Mouse (Mus musculus) forebrain, postnatal 0 days (tissue): ENCODE data around the gene Ccdc106. TPM values are rescaled to one million over a fixed set of nuclear protein-coding genes. Genes with fewer than 3 reads are reported as not detected.
A peak's percentile ranks its signal among the peaks of the same experiment; 100 is the strongest.

Source experiments
- ATAC-seq: fragments of 200-750 bp; cut with Nextera tagmentation; 2 replicates; pipeline ENCODE4 v1.8.0; 2017; ENCODE audit warnings: mild to moderate bottlenecking, moderate library complexity
- DNase-seq: peaks from one replicate; pipeline ENCODE4 v3.0.0-alpha.2; 2015
- H3K27ac ChIP-seq: fragments of 300-500 bp; sonication (generic); 2 replicates; pipeline ENCODE4 v1.5.1; 2014; ENCODE audit warnings: low read depth, mild to moderate bottlenecking, antibody characterized with exemption, low read length, moderate library complexity, mixed read lengths
- H3K27me3 ChIP-seq: fragments of 300-500 bp; sonication (generic); 2 replicates; pipeline ENCODE4 v1.6.1; 2014; ENCODE audit warnings: mild to moderate bottlenecking, low read length, mixed read lengths; ENCODE audit not compliant: insufficient read depth
- H3K36me3 ChIP-seq: fragments of 300-500 bp; sonication (generic); 2 replicates; pipeline ENCODE4 v1.6.1; 2014; ENCODE audit warnings: mild to moderate bottlenecking, moderate library complexity; ENCODE audit not compliant: insufficient read depth
- H3K4me1 ChIP-seq: fragments of 300-500 bp; sonication (generic); 2 replicates; pipeline ENCODE4 v1.6.1; 2014; ENCODE audit warnings: antibody characterized with exemption; ENCODE audit not compliant: insufficient read depth
- H3K4me2 ChIP-seq: fragments of 300-500 bp; sonication (generic); 2 replicates; pipeline ENCODE4 v1.6.1; 2014; ENCODE audit warnings: low read depth, mild to moderate bottlenecking, moderate library complexity
- H3K4me3 ChIP-seq: fragments of 300-500 bp; sonication (generic); 2 replicates; pipeline ENCODE4 v1.5.1; 2014; ENCODE audit warnings: low read depth, low read length, mixed read lengths
- H3K9ac ChIP-seq: fragments of 300-500 bp; sonication (generic); 2 replicates; pipeline ENCODE4 v1.6.1; 2014; ENCODE audit warnings: mild to moderate bottlenecking
- H3K9me3 ChIP-seq: fragments of 300-500 bp; sonication (generic); 2 replicates; pipeline ENCODE4 v1.6.1; 2016; ENCODE audit warnings: low read length
- CTCF ChIP-seq: sonication (generic); IDR thresholded peaks from 2 replicates; pipeline ENCODE4 v1.5.1; 2016; ENCODE audit warnings: antibody characterized with exemption, control low read depth, low read depth
- WGBS: fragments of 180-500 bp; shearing (Covaris S2); extraction: QIAGEN DNeasy Blood & Tissue Kit; methylation state at CpG from one replicate; pipeline ENCODE4 v1.1.7; 2014; 5-methylcytosine and 5-hydroxymethylcytosine counted together
- polyA plus RNA-seq: library from polyadenylated mRNA; unstranded; fragments of >200 nt; fragmentation: Nextera tagmentation; extraction: Ambion mirVana; gene quantifications from 2 replicates; pipeline ENCODE4 v1.2.1, GENCODE M21; 2015
- total RNA-seq: library from RNA; depleted of rRNA; stranded (reverse); fragments of >200 nt; gene quantifications from 2 replicates; pipeline ENCODE4 v1.2.3, GENCODE M21; 2014

Gene Ccdc106
- total and polyA plus RNA-seq, 2 experiments from 2014 or later = 70.7 to 79.8 TPM

DNA sequence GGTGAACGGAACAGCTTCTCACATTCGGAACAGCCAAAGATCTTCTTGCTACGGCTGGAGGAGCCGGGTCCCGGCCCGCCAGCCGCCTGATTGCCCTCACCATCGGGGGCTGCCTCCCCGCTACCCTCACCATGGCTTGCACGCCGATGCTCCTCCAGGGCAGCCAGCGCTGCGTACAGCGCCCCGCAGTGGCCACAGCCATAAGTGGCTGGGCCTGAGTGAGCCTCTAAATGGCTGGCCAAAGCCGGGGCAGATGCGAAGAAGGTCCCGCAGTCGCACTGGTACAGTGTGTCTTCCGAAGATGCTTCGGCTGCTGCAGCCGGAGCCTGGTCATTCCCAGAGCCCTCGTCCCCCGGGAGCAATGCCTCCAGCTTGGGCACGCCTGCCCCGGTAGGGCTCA is 12.1 kb upstream of the Ccdc106 start:
- peak; percentile 19; the same call in 1 of the 2 replicates for TF ChIP-seq CTCF
- Histone ChIP-seq H3K27ac (no peak overlapping the region), H3K36me3 (peaks cover 57% of the 10 kb centered on the region), H3K4me3 (no peak overlapping the region), H3K9ac (no peak overlapping the region), H3K27me3 (no peaks in the 10 kb centered on the region), H3K4me1 (no peaks in the 10 kb centered on the region), H3K9me3 (no peaks in the 10 kb centered on the region), H3K4me2 (no peak overlapping the region)
- DNase-seq (no peak), ATAC-seq (no peak)
- 97% methylated on average over 26 of the region's 26 CpGs for WGBS

DNA sequence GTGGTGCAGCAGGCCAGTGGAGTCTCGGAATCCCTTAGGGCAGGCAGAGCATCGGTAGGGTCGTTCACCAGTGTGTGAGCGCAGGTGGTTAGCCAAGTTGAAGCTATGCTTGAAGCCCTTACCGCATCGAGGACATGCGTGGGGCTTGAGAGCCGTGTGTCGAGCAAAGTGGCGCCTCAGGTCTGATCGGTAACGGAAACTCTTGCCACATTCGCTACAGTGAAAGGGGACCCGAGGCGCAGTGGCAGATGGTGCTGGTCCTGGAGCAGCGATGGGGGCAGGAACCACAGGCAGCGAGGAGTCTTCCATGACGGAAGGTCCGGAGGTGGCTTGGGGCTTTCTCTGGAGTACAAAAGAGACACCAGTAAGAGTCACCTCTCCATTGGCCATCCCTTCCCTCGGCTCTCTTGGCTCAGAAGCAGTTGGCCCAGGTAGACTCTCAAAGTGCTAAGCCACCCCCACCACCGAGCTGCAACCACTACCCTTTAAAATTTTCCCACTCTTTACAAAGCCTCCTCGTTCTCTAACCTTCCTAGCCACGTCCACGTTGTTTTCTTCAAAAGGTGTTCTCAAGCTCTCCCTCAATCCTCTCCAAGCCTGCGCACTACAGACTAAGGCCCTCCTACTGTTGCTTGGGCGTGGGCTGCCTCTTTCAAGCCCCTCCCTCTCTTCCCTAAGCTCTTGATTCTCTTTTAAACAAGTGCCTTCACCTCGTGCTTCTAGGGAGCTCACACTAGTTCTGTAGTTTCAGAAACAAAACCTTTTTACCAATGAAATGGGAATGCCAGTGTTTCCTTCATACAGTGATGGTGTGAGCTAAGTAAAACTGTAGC is 7.5 kb upstream of the Ccdc106 start:
- Histone ChIP-seq H3K9ac (no peak overlapping the region), H3K9me3 (no peaks in the 10 kb centered on the region), H3K4me1 (peaks cover 5% of the 10 kb centered on the region; the same call in 1 of the 2 replicates), H3K4me3 (no peak overlapping the region), H3K36me3 (peaks cover 46% of the 10 kb centered on the region), H3K4me2 (no peak overlapping the region), H3K27ac (no peak overlapping the region), H3K27me3 (no peaks in the 10 kb centered on the region)
- no peak for ATAC-seq
- WGBS = 90% methylated on average over 27 of the region's 27 CpGs
- TF ChIP-seq CTCF = no peak
- no peak for DNase-seq

DNA sequence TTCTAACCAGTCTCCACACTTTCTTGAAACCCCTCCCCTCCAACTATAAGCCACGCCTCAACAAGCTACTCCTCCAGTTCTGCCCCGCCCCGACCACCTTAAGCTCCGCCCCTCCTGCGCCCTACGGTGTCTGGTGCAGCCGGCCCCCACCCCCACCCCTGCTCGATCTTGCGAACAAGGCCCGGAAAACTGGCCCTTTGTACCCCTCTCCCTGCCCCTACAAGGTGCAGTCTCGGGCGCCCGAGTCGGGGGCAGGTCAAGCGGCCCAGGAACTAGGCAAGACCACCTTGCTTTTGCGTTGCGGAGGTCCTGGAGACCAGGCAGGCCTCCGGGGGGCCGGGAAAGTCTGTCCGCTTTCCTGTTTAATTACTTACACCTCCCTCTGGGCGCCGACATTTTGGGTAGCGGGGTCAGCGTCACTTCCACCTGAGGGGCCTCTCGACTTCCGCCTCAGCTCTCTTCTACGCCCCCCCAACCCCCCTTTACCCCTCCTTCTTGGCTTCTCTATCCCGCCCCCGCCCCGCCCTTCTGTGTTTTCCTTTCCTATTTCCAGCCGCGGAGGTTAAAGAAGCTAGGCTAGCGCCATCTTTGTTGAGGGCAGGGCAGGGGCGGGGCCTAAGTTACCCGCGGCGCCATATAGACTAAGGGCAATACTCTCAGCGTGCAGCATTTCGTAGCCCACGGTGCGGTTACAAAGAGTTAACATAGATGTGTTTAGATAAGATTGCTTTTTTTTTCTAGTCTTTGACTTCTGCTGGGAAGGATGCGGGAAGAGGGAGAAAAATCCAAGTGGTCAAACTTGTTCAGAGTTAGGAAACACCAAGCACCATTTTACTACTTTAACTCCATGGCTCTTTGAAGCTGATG is 5.9 kb upstream of the Ccdc106 start, which contains the start of the genes Zfp524 and Fiz1:
Gene Zfp524, plus strand, starts transcription at position 165 of the 867 bp plus-strand sequence.
Gene Fiz1, minus strand, starts transcription at position 447 of the 867 bp plus-strand sequence.
- Histone ChIP-seq H3K27ac (peak within 1 kb of the TSS; percentile 99), H3K4me2 (peak within 1 kb of the TSS; percentile 71), H3K27me3 (no peaks in the 10 kb centered on the region), H3K4me3 (peak within 1 kb of the TSS; percentile 77), H3K4me1 (peaks cover 5% of the 10 kb centered on the region; the same call in 1 of the 2 replicates), H3K9ac (peak within 1 kb of the TSS; percentile 79), H3K9me3 (no peaks in the 10 kb centered on the region), H3K36me3 (peaks cover 30% of the 10 kb centered on the region)
- 2% methylated on average over 42 of the region's 42 CpGs for WGBS
- peak; percentile 99 for DNase-seq
- ATAC-seq = peak; percentile 83
- TF ChIP-seq CTCF = no peak

DNA sequence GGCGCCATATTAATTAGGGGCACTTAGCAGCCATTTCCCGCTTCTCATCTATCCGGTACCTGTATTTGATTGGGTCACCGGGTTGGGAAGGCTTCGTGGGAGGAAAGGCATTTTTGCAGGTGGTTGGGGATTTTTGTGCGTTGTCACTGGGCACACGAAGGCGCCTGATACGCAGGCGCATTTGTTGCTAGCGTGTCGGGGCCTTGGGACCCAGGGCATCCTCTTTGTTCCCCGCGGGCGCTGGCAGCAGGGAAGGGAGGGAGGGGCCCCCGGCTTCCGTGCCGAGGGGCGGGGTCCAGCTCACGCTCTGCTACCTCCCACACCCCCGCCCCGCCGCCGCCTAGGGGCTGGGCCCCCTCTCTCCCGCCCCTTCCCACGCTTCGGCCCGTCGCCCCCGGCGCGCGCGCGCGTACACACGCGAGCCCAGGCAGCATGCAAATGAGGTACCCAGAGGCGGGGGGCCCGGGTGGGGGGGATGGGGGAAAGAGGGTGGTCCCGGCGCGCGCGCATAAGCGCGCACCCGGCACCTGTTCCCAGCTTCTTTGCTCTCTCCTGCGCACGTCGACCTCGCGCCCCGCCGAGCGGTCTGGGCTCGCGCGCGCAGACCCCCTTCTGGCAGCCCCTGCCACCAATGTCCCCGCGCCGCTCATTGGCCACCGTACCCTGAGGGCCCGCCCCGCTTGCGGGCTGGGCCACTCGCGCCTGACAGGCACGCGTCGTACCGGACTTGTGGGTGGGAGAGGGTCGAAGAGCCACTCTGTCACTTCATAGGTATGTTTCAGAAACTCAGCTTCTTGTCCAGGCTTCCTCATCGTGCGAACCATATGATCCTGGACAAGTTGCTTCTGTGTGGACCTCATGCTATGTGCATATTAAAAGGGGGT is 5.0 kb upstream of the Ccdc106 start, which contains the start of gene Gm44973:
Gene Gm44973, plus strand, starts transcription at position 379 of the 884 bp plus-strand sequence.
- no peak for TF ChIP-seq CTCF
- WGBS = 2% methylated on average over 61 of the region's 76 CpGs
- no peaks in the 10 kb centered on the region for H3K27me3 ChIP-seq
- peak within 1 kb of the TSS; percentile 71 for H3K4me2 ChIP-seq
- no peaks in the 10 kb centered on the region for H3K9me3 ChIP-seq
- ATAC-seq (peak; percentile 81), DNase-seq (peak; percentile 98)
- peaks cover 22% of the 10 kb centered on the region for H3K36me3 ChIP-seq
- H3K27ac ChIP-seq = peak within 1 kb of the TSS; percentile 99
- peak within 1 kb of the TSS; percentile 77 for H3K4me3 ChIP-seq
- H3K4me1 ChIP-seq = peaks cover 5% of the 10 kb centered on the region; the same call in 1 of the 2 replicates
- peak within 1 kb of the TSS; percentile 79 for H3K9ac ChIP-seq

DNA sequence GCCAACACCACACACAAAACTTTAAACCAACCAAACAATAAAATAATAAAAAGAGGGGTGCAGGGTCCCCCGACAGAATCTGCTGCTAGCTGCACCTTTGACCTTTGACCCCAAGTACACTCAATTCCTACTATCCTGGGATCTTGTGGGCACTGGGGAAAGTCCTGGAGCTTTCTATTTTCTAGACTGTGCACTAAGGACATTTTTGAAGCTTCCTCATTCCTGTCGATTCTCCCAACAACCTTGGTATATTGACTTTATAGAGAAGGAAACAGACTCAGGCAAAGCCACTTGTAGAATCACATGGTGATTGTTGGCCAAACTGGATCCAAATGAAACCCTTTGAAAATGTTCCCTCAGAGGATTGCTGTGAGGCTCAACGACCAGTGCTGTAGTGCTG is 4.3 kb upstream of the Ccdc106 start:
- Histone ChIP-seq H3K27ac (peak overlapping the region; percentile 99), H3K9me3 (no peaks in the 10 kb centered on the region), H3K4me1 (peaks cover 7% of the 10 kb centered on the region), H3K27me3 (no peaks in the 10 kb centered on the region), H3K4me3 (peak overlapping the region; percentile 77), H3K4me2 (peak overlapping the region; percentile 71), H3K36me3 (peaks cover 15% of the 10 kb centered on the region), H3K9ac (peak overlapping the region; percentile 76)
- TF ChIP-seq CTCF = no peak
- ATAC-seq = no peak
- DNase-seq = no peak
- WGBS = 58% methylated on average over 3 of the region's 3 CpGs

DNA sequence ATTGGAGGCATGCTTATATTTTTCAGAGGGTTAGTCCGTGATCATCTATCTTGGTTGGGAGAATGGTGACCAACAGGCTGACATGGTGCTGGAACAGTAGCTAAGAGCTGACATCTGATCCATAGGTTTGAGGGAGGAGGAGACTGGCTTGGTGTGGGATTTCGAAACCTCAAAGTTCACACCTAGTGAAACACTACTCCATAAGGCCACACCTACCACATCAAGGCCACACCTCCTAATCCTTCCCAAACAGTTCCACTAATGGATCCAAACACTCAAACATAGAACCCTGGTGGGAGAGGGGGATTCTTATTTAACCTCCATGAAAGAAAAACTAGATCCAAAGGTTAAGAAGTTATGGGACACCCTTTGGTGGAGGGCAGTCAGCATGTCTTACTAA is 3.4 kb upstream of the Ccdc106 start:
- ATAC-seq (no peak), DNase-seq (no peak)
- peaks cover 9% of the 10 kb centered on the region for H3K36me3 ChIP-seq
- WGBS = 100% methylated on average over 2 of the region's 2 CpGs
- H3K27me3 ChIP-seq = no peaks in the 10 kb centered on the region
- no peak overlapping the region for H3K27ac ChIP-seq
- H3K4me3 ChIP-seq = no peak overlapping the region
- H3K9me3 ChIP-seq = no peaks in the 10 kb centered on the region
- peaks cover 10% of the 10 kb centered on the region for H3K4me1 ChIP-seq
- no peak overlapping the region for H3K4me2 ChIP-seq
- no peak overlapping the region for H3K9ac ChIP-seq
- no peak for TF ChIP-seq CTCF
